Mouse (Mus musculus): ENCODE results near the gene Chad.

- TF ChIP-seq CTCF (IDR thresholded peaks at IDR 0.05; ENCODE audit: control insufficient read depth, insufficient read depth, low read length) (no peak), POLR2A (IDR thresholded peaks at IDR 0.05; ENCODE audit: borderline replicate concordance, control insufficient read depth, low read depth, low read length) (no peak)
These were observed 17.6 kb upstream of the Chad start for GRCm38 (mm10) chr11:94547271-94547670.

All from bone marrow, adult 2 months (tissue).